ENCODE assay signal across 16 mouse cellular contexts in genomic region chr4:33342877-33343731, GRCm38 (mm10). TPM values are rescaled to one million over a fixed set of nuclear protein-coding genes. Genes with fewer than 3 reads are reported as not detected.
DNase-seq lines count a peak whose midpoint lies in the region; ATAC-seq and TF ChIP-seq lines count a peak whose summit lies in the region.
"Had no signal": no experiment of that assay in that cellular context is flagged by ENCODE, and none has a peak within 500 bp of the region (broad histone marks: within the 10 kb centered on the region; RNA-seq: fewer than 3 reads in every experiment).

No protein-coding gene starts in this region.

- intact Hi-C loops in left cerebral cortex, postnatal 25 days (cut with DNase I) = no loop called here

- no peaks in the 10 kb centered on the region for H3K9me3 ChIP-seq in kidney, postnatal 0 days (replicated peaks; ENCODE audit: low read length)
- H3K9me3 ChIP-seq in erythroblast, embryonic 14.5 days (ENCODE audit: control insufficient read depth, low read length) = no peaks in the 10 kb centered on the region
- H3K9me3 ChIP-seq in liver, postnatal 0 days (ENCODE audit: low read length) = no peaks in the 10 kb centered on the region
- H3K9me3 ChIP-seq in intestine, postnatal 0 days (ENCODE audit: control insufficient read depth) = no peaks in the 10 kb centered on the region
- H3K9me3 ChIP-seq: forebrain, embryonic 12.5 days; heart, embryonic 15.5 days; limb, embryonic 12.5 days had no signal

- H3K36me3 ChIP-seq in kidney, postnatal 0 days (ENCODE audit: insufficient read depth, low read length) = 0 out of 2 replicates have a peak, but pooled peaks cover 3% of the 10 kb centered on the region
- peaks cover 70% of the 10 kb centered on the region for H3K36me3 ChIP-seq in erythroblast, embryonic 14.5 days (ENCODE audit: control insufficient read depth)
- peaks cover 24% of the 10 kb centered on the region for H3K36me3 ChIP-seq in liver, postnatal 0 days (replicated peaks; ENCODE audit: insufficient read depth, low read length)
- H3K36me3 ChIP-seq in intestine, postnatal 0 days (ENCODE audit: control insufficient read depth, insufficient read depth) = peaks cover 16% of the 10 kb centered on the region

- 0 out of 2 replicates have a peak overlapping the region, but pooled peaks have one; percentile 2 for H3K27ac ChIP-seq in kidney, postnatal 0 days
- peak overlapping the region; percentile 75 for H3K27ac ChIP-seq in liver, postnatal 0 days (ENCODE audit: low read depth)
- H3K27ac ChIP-seq in intestine, postnatal 0 days (ENCODE audit: low read depth, low read length) = no peak overlapping the region
- H3K27ac ChIP-seq: forebrain, embryonic 12.5 days; heart, embryonic 15.5 days; hindbrain, postnatal 0 days; layer of hippocampus, adult 2 months; left cerebral cortex, adult 2 months; limb, embryonic 12.5 days had no signal

- WGBS in kidney, postnatal 0 days = 79% methylated on average over 7 of the region's 7 CpGs
- 86% methylated on average over 7 of the region's 7 CpGs for WGBS in liver, postnatal 0 days (ENCODE audit: insufficient replicate concordance)
- 90% methylated on average over 7 of the region's 7 CpGs for WGBS in intestine, postnatal 0 days

- peak; percentile 9 for DNase-seq in kidney, postnatal 0 days (ENCODE audit: low spot score)
- DNase-seq in kidney, adult 9 months = no peak
- DNase-seq in adipocyte (ENCODE audit: low spot score) = peak; percentile 66
- no peak for DNase-seq in liver, postnatal 0 days
- no peak for DNase-seq in left cerebral cortex, postnatal 25 days (ENCODE audit: low spot score in 2 of 2)
- DNase-seq: cerebellum, adult 9-11 months; gastrocnemius, postnatal 36 days; thymus, adult 2 months had no signal

- no peak overlapping the region for H3K9ac ChIP-seq in kidney, postnatal 0 days (ENCODE audit: low read depth, low read length)
- no peak overlapping the region for H3K9ac ChIP-seq in liver, postnatal 0 days (replicated peaks)
- no peak overlapping the region for H3K9ac ChIP-seq in intestine, postnatal 0 days (ENCODE audit: low read depth, low read length)
- H3K9ac ChIP-seq: forebrain, embryonic 12.5 days; heart, embryonic 15.5 days; limb, embryonic 12.5 days had no signal

- no peaks in the 10 kb centered on the region for H3K4me1 ChIP-seq in kidney, postnatal 0 days (replicated peaks; ENCODE audit: insufficient read depth, low read length)
- H3K4me1 ChIP-seq in erythroblast, embryonic 14.5 days (ENCODE audit: control insufficient read depth) = peaks cover 34% of the 10 kb centered on the region
- peaks cover 10% of the 10 kb centered on the region for H3K4me1 ChIP-seq in liver, postnatal 0 days (ENCODE audit: insufficient read depth)
- H3K4me1 ChIP-seq in intestine, postnatal 0 days (replicated peaks; ENCODE audit: control insufficient read depth, insufficient read depth, low read length) = no peaks in the 10 kb centered on the region
- H3K4me1 ChIP-seq: forebrain, embryonic 12.5 days; heart, embryonic 15.5 days; limb, embryonic 12.5 days had no signal

- ATAC-seq in kidney, postnatal 0 days (replicated peaks; ENCODE audit: low FRiP score, low read depth) = no peak
- ATAC-seq in liver, postnatal 0 days = peak; percentile 39
- ATAC-seq in intestine, postnatal 0 days = no peak
- ATAC-seq: hindbrain, postnatal 0 days had no signal

- no peaks in the 10 kb centered on the region for H3K27me3 ChIP-seq in kidney, postnatal 0 days (ENCODE audit: insufficient read depth, low read length)
- H3K27me3 ChIP-seq in erythroblast, embryonic 14.5 days (ENCODE audit: control insufficient read depth) = no peaks in the 10 kb centered on the region
- H3K27me3 ChIP-seq in liver, postnatal 0 days (ENCODE audit: insufficient read depth, low read length) = no peaks in the 10 kb centered on the region
- H3K27me3 ChIP-seq in intestine, postnatal 0 days (replicated peaks; ENCODE audit: control insufficient read depth, insufficient read depth, low read length) = no peaks in the 10 kb centered on the region
- H3K27me3 ChIP-seq: forebrain, embryonic 12.5 days; heart, embryonic 15.5 days; limb, embryonic 12.5 days had no signal

- H3K4me3 ChIP-seq in kidney, postnatal 0 days (replicated peaks; ENCODE audit: low read depth, low read length) = no peak overlapping the region
- H3K4me3 ChIP-seq in erythroblast, embryonic 14.5 days (replicated peaks) = peak overlapping the region; percentile 13
- H3K4me3 ChIP-seq in liver, postnatal 0 days (ENCODE audit: low read depth, low read length) = no peak overlapping the region
- H3K4me3 ChIP-seq in intestine, postnatal 0 days (ENCODE audit: low read depth, low read length) = no peak overlapping the region
- H3K4me3 ChIP-seq: forebrain, embryonic 12.5 days; heart, embryonic 15.5 days; layer of hippocampus, adult 2 months; left cerebral cortex, adult 2 months; limb, embryonic 12.5 days had no signal

- TF ChIP-seq EP300 in liver, postnatal 0 days (IDR thresholded peaks at IDR 0.05; ENCODE audit: low read depth) = no peak

- H3K4me2 ChIP-seq in kidney, postnatal 0 days (ENCODE audit: low read length) = no peak overlapping the region
- peak overlapping the region; percentile 26; the same call in 1 of the 2 replicates for H3K4me2 ChIP-seq in liver, postnatal 0 days (ENCODE audit: low read depth, low read length)
- H3K4me2 ChIP-seq in intestine, postnatal 0 days (replicated peaks; ENCODE audit: low read depth) = no peak overlapping the region
- H3K4me2 ChIP-seq: forebrain, embryonic 12.5 days; heart, embryonic 15.5 days; limb, embryonic 12.5 days had no signal

- no peak for TF ChIP-seq CTCF in kidney, postnatal 0 days (IDR thresholded peaks at IDR 0.05; ENCODE audit: low read depth)
- TF ChIP-seq CTCF in liver, postnatal 0 days (IDR thresholded peaks at IDR 0.05; ENCODE audit: low read depth) = peak; percentile 43
- no peak for TF ChIP-seq CTCF in intestine, postnatal 0 days (IDR thresholded peaks at IDR 0.05; ENCODE audit: low read depth)

RNA-seq across cellular contexts. Expression of gene Rngtt, which starts 33.0 kb away (rescaled TPM):
- polyA plus RNA-seq in kidney, postnatal 0 days (2015; fragmentation: Nextera tagmentation; extraction: Ambion mirVana) = 14.3 and 17.3 TPM in 2 replicates
- polyA plus RNA-seq in erythroblast, embryonic 14.5 days (2012) = 0.61 and 0.71 TPM in 2 replicates
- 8.6 and 9.3 TPM in 2 replicates for polyA plus RNA-seq in liver, postnatal 0 days (2015; fragmentation: Nextera tagmentation; extraction: Ambion mirVana)
- 10 to 100 TPM; 23.2 to 27.1 TPM for total RNA-seq in left cerebral cortex, postnatal 25 days (2021)
- 7.7 and 10.0 TPM in 2 replicates for polyA plus RNA-seq in intestine, postnatal 0 days (2015; fragmentation: Nextera tagmentation; extraction: Ambion mirVana)

RNA-seq across cellular contexts. Expression of gene Pnrc1, which starts 53.1 kb away (rescaled TPM):
- 123 and 137 TPM in 2 replicates for polyA plus RNA-seq in kidney, postnatal 0 days (2015; fragmentation: Nextera tagmentation; extraction: Ambion mirVana)
- 68.6 and 79.6 TPM in 2 replicates for polyA plus RNA-seq in erythroblast, embryonic 14.5 days (2012)
- polyA plus RNA-seq in liver, postnatal 0 days (2015; fragmentation: Nextera tagmentation; extraction: Ambion mirVana) = 71.4 and 74.3 TPM in 2 replicates
- total RNA-seq in left cerebral cortex, postnatal 25 days (2021) = 100 to 1,000 TPM; 130 to 145 TPM
- polyA plus RNA-seq in intestine, postnatal 0 days (2015; fragmentation: Nextera tagmentation; extraction: Ambion mirVana) = 113 and 131 TPM in 2 replicates

Comparison
In these comparisons a context has a peak if more than half of its experiments do, and no peak if none do; other contexts are left out.
1. DNase-seq: peak in kidney, postnatal 0 days (single experiment) and adipocyte (single experiment); none in kidney, adult 9 months (single experiment), liver, postnatal 0 days (single experiment) and left cerebral cortex, postnatal 25 days (0 of 2).